Mouse (Mus musculus) embryonic stem cell, embryonic (primary cell): ENCODE measurements around the gene Tspan14.

Experiments
- CTCF ChIA-PET, 4 experiments: fragments of 300-600 bp in 2 of 4; fragments of 350-600 bp in 2 of 4; sonication (Branson Sonifier 250); formaldehyde crosslinking; loops; one replicate each; lab custom pipeline; 2022; ENCODE audit warnings: inconsistent platforms in 2 of 4; lab: Charles Lee
- POLR2A ChIA-PET, 4 experiments: fragments of 300-600 bp in 2 of 4; fragments of 350-600 bp in 2 of 4; sonication (Branson Sonifier 250); formaldehyde crosslinking; loops; one replicate each; lab custom pipeline; 2022; ENCODE audit warnings: antibody characterized with exemption in 4 of 4, inconsistent platforms in 1 of 4; lab: Charles Lee

The Tspan14 gene

GRCm38 (mm10) chr14:40949047-40949446 is 17.6 kb downstream of the Tspan14 start:
- CTCF ChIA-PET: interaction anchor here in 2 of 4 experiments (1.6 to 4.6 kb wide), 3 partner anchors 31 to 34 kb away, joined by 4 to 18 read pairs (median 8); no protein-coding TSS in a partner anchor
- POLR2A ChIA-PET: interaction anchor here in 3 of 4 experiments (0.7 to 10.9 kb wide), 25 partner anchors 7 to 86 kb away, joined by 3 to 182 read pairs (median 6); partner anchors contain the start of genes Tspan14 (in 3 of the 3) and Sh2d4b (in 2 of the 3)

- ChIA-PET POLR2A (interaction anchor here in 3 of 4 experiments (0.8 to 8.3 kb wide), 24 partner anchors 8 to 85 kb away, joined by 3 to 112 read pairs (median 7); partner anchors contain the start of genes Tspan14 (in 2 of the 3) and Sh2d4b (in 1 of the 3)), CTCF (interaction anchor here in 3 of 4 experiments (1.2 to 4.6 kb wide), 6 partner anchors 7 to 33 kb away, joined by 3 to 18 read pairs (median 6); partner anchors contain the start of gene Tspan14 (in 1 of the 3))
Observed at GRCm38 (mm10) chr14:40948522-40948921, 18.1 kb downstream of the Tspan14 start.

DNA sequence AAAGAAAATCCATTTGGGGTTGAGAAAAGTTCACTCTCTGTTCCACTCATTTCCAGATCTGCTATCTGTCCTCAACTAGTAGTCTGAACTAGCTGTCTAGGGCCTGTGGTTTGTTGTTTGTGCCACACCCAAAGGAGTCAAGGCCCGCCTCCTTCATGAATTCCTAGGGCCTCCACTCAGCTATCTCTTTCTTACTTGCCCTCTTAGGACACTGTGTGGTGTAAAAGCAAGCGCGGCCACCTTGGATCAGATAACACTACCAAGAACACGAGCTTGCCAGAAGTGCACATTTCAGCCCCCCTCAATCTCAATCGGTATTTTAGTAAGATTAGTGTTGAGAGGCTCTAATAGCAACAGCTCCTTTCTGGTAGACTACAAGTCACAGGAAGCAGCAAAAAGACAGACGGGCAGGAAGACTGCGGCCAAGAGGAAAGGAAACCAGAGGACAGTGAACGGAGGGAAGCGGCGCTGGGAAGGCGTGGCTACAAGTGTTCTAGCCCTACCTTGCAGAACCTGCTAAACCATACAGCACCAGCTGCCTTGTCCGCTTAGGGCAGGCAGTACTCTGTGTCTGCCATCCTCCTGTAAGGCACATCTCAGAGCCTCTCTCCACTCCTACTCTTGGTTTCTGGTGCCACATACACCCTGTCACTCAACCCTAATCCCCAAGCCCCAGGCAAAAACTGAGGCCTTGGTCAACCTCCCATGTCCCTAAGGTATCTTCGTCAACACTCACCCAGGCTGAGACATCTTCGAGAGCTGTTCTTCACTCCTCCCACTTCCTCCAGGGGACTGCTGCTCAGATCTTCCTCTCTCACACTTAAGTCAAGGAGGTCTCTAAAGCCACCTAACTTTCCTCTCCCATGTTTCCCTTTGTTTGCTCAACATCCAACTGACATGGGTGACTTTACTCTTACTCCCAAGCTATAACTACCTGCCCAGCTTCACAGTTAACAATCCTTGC is 18.9 kb downstream of the Tspan14 start:
- ChIA-PET CTCF (interaction anchor here (1.1 to 4.6 kb wide), 8 partner anchors 8 to 32 kb away, joined by 3 to 18 read pairs (median 6); partner anchors contain the start of gene Tspan14 (in 1 of the 4)), POLR2A (interaction anchor here (0.5 to 8.3 kb wide), 42 partner anchors 8 to 86 kb away, joined by 3 to 112 read pairs (median 4); partner anchors contain the start of genes Tspan14 (in 2 of the 4), Fam213a (in 1 of the 4) and Sh2d4b (in 1 of the 4))

DNA sequence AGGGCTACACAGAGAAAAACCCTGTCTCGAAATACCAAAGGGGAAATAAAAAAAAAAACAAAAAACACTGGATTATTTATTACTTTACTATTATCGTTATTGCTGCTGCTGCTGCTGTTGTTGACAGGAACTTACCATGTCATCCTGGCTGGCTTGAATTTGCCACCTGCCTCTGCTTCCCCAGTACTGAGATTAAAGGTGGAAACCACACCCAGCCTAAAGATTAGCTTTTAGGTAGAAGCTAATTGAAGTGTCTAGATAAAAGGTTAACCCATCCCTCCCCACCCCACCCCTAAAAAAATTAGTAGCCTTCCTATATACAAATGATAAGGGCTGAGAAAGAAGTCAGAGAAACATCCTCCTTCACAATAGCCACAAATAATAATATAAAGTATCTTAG is 22.8 kb downstream of the Tspan14 start:
- ChIA-PET CTCF (interaction anchor here in 1 of 4 experiments (1.3 kb wide), 1 partner anchor 26 kb away, joined by 3 read pairs; no protein-coding TSS in a partner anchor), POLR2A (interaction anchor here in 3 of 4 experiments (0.5 to 8.3 kb wide), 6 partner anchors 10 to 51 kb away, joined by 3 to 112 read pairs (median 5); no protein-coding TSS in a partner anchor)

DNA sequence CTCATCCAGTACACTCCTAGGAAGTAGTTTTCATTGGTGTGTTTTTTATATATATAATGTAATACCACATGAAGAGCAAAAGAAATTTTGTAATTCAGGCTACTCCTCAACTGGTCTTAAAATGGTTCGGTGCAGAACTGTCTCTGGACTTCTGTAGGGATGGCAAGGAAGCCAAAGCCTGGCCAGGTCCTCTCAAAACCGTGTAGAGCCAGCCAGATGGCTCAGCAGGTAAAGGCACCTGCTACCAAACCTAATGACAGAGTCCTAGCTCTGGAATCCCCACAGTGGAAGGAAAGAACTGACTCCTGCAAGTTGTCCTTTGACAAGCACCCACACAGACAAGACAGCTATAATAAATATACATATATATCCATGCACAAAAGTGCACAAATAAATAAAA is 24.2 kb downstream of the Tspan14 start:
- ChIA-PET POLR2A (interaction anchor here in 2 of 4 experiments (1.6 to 8.3 kb wide), 5 partner anchors 8 to 24 kb away, joined by 4 to 112 read pairs (median 5); partner anchors contain the start of gene Tspan14 (in 1 of the 2)), CTCF (interaction anchor here in 1 of 4 experiments (1.3 kb wide), 1 partner anchor 25 kb away, joined by 3 read pairs; no protein-coding TSS in a partner anchor)

GRCm38 (mm10) chr14:40938380-40938987 is 28.1 kb downstream of the Tspan14 start:
- ChIA-PET CTCF (no interaction called here), POLR2A (interaction anchor here in 2 of 4 experiments (0.9 to 1.6 kb wide), 5 partner anchors 9 to 17 kb away, joined by 3 to 7 read pairs (median 3); no protein-coding TSS in a partner anchor)

GRCm38 (mm10) chr14:40937052-40937451 is 29.6 kb downstream of the Tspan14 start:
- ChIA-PET POLR2A (interaction anchor here in 2 of 4 experiments (0.6 to 3.4 kb wide), 6 partner anchors 14 to 59 kb away, joined by 3 to 16 read pairs (median 3); no protein-coding TSS in a partner anchor), CTCF (no interaction called here)

GRCm38 (mm10) chr14:40935481-40935880 is 31.1 kb downstream of the Tspan14 start:
- ChIA-PET CTCF (interaction anchor here in 3 of 4 experiments (0.7 to 1.4 kb wide), 3 partner anchors 18 to 21 kb away, joined by 3 to 4 read pairs (median 4); no protein-coding TSS in a partner anchor), POLR2A (interaction anchor here in 2 of 4 experiments (0.9 to 4.5 kb wide), 25 partner anchors 8 to 71 kb away, joined by 3 to 20 read pairs (median 4); partner anchors contain the start of genes Sh2d4b (in 1 of the 2) and Tspan14 (in 1 of the 2))

GRCm38 (mm10) chr14:40935054-40935453 is 31.6 kb downstream of the Tspan14 start:
- ChIA-PET CTCF (interaction anchor here in 3 of 4 experiments (0.7 to 1.7 kb wide), 5 partner anchors 18 to 41 kb away, joined by 3 to 8 read pairs (median 4); no protein-coding TSS in a partner anchor), POLR2A (interaction anchor here in 2 of 4 experiments (0.7 to 4.5 kb wide), 22 partner anchors 9 to 80 kb away, joined by 3 to 20 read pairs (median 4); partner anchors contain the start of gene Sh2d4b (in 1 of the 2))

DNA sequence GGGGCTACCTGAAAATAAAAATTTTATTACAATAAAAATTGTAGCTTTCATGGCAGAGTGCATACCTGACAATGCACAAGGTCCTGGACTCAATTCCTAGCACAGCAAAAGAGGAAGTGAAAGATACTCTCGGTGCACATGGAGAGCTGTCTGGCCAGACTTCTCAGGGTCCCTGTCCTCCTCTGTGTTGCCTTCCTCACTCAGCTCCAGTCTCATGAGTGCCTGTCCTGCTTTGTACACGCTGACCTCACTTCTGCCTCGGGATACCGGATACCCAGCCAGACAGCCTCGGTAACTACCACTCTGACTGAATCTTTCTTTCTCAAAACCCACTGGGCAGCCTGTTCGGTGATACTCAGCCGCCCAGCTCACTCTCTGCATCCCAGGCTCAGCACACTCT is 33.3 kb downstream of the Tspan14 start:
- CTCF ChIA-PET: interaction anchor here in 2 of 4 experiments (1.4 to 2.3 kb wide), 4 partner anchors 16 to 39 kb away, joined by 4 to 14 read pairs (median 6); no protein-coding TSS in a partner anchor
- POLR2A ChIA-PET: interaction anchor here in 3 of 4 experiments (0.6 to 4.5 kb wide), 16 partner anchors 11 to 100 kb away, joined by 3 to 19 read pairs (median 4); partner anchors contain the start of gene Sh2d4b (in 1 of the 3)

GRCm38 (mm10) chr14:40932225-40932624 is 34.4 kb downstream of the Tspan14 start:
- ChIA-PET CTCF (interaction anchor here in 2 of 4 experiments (1.4 to 2.3 kb wide), 2 partner anchors 15 kb away, joined by 4 to 14 read pairs; no protein-coding TSS in a partner anchor), POLR2A (interaction anchor here in 2 of 4 experiments (1.3 to 4.5 kb wide), 7 partner anchors 12 to 36 kb away, joined by 4 to 19 read pairs (median 8); no protein-coding TSS in a partner anchor)

GRCm38 (mm10) chr14:40931115-40931829 is 35.3 kb downstream of the Tspan14 start:
- POLR2A ChIA-PET: interaction anchor here in 2 of 4 experiments (0.5 to 4.4 kb wide), 7 partner anchors 14 to 37 kb away, joined by 3 to 19 read pairs (median 5); no protein-coding TSS in a partner anchor
- CTCF ChIA-PET: interaction anchor here in 2 of 4 experiments (1.2 to 2.3 kb wide), 2 partner anchors 14 kb away, joined by 5 to 14 read pairs; no protein-coding TSS in a partner anchor

GRCm38 (mm10) chr14:40929943-40930342 is 36.7 kb downstream of the Tspan14 start:
- POLR2A ChIA-PET: no interaction called here
- CTCF ChIA-PET: no interaction called here

DNA sequence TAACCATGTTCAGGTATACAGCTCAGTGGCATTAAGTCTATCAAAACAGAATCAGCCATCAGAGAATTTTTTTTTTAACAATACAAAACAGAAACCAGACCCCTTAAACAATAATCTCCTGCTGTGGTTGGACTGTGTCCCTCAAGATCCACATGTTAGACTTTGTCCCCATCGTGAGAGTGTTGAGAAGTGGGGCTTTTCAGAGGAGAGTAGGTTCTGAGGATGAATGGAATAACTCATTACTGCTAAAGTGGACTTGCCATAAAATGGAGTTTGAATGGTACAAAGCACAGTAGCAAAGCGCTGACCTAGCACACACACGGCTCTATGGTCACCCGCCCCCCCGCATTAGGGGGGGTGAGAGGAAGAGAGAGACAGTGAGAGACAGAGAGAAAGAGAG is 37.7 kb downstream of the Tspan14 start:
- POLR2A ChIA-PET: interaction anchor here in 3 of 4 experiments (0.8 to 2.1 kb wide), 8 partner anchors 10 to 38 kb away, joined by 3 to 8 read pairs (median 4); partner anchors contain the start of gene Tspan14 (in 2 of the 3)
- CTCF ChIA-PET: interaction anchor here in 2 of 4 experiments (1.2 to 2.3 kb wide), 2 partner anchors 11 to 12 kb away, joined by 4 to 11 read pairs; no protein-coding TSS in a partner anchor

- ChIA-PET POLR2A (interaction anchor here in 2 of 4 experiments (0.6 to 2.2 kb wide), 11 partner anchors 9 to 39 kb away, joined by 3 to 9 read pairs (median 4); partner anchors contain the start of gene Tspan14 (in 1 of the 2)), CTCF (interaction anchor here (0.9 to 2.4 kb wide), 4 partner anchors 9 to 10 kb away, joined by 3 to 12 read pairs (median 8); no protein-coding TSS in a partner anchor)
Observed at GRCm38 (mm10) chr14:40927041-40927440, 39.6 kb downstream of the Tspan14 start.
